Mouse (Mus musculus) heart, adult 2 months (tissue): ENCODE measurements at regions not wholly inside any gene's neighbourhood (a gene's known extent, or its start where the extent isn't known, plus 50 kb on each side); places are given as distances from the start of the nearest gene placed in this dataset.

Experiments used
- CTCF ChIP-seq: fragments of 200-600 bp; IDR thresholded peaks from 2 replicates; pipeline ENCODE4 v1.8.1; 2022; ENCODE audit warnings: antibody characterized with exemption, mild to moderate bottlenecking, moderate library complexity
- EP300 ChIP-seq: fragments of 200-500 bp; IDR thresholded peaks from 2 replicates; pipeline ENCODE4 v1.6.1; 2011; ENCODE audit warnings: low read depth, low read length, control low read depth; ENCODE audit not compliant: insufficient read depth
- POLR2A ChIP-seq: fragments of 200-500 bp; IDR thresholded peaks from 2 replicates; pipeline ENCODE4 v1.6.1; 2011; ENCODE audit warnings: mild to moderate bottlenecking, low read depth, low read length, control low read depth; ENCODE audit not compliant: insufficient read depth

DNA sequence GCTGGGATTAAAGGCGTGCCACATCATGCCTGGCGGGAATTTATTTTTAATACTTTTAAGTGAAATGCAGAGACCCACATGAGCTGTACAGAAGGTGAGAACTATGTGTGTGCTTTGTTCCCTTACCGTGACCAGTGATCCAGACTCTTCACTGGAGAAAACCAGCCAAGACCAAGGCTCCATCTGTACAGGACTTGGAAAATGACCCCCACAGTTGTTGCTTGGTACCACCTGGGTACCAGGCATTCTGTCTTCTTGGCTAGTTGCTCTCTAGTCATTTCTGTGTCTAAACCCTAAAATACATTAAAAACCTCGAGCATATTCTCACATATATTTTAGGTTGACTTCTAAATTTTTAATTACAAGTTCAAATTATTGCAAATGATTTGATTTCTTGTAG, 491.5 kb upstream of the Nox3 start:
- no peak for TF ChIP-seq POLR2A
- TF ChIP-seq CTCF, result no peak
- TF ChIP-seq EP300, result no peak
